Mouse (Mus musculus): ENCODE measurements around the gene Atg4a-ps.

The Atg4a-ps gene

DNA sequence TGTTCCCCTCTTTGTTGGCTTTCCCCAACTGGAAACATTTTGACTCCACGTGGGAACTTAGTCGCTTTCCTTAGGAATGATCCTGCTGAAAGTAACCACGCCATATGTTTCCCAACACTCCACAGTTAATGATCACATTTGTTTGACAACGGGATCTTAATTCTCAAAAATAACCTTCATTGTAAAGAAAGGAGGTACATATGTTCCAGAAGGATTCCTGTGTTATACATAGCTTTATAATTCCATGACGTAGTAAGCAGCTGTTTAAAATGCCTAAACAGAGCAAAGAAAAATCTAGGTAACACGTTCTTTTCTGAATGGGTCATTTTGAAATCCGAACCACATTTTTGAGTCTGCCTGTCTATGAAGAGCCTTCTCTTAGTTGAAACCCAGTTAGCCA, 12.7 kb downstream of the Atg4a-ps start:
- in situ Hi-C loops (cut with MboI, MseI) = no loop called here

DNA sequence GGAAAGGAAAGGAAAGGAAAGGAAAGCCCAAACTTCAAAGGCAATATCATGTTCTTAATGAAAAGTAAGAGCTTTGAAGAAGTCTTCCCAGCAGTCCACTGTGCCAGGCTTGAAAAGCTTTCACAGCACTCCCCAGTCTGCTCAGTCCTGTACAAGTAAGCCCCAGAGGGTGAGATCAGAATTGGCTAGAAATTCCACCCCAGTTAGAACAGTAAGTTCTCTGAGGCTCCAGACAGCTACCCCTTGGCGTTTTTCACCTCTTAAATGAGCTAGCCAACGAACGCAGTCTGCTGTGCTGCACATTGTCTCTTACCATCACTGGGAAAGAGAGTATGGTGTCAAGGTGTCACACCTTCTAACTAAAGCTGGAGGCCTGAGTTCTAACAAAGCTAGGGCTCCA, 18.2 kb downstream of the Atg4a-ps start:
- in situ Hi-C loops (cut with MboI, MseI) = loop anchor here in 1 of 2 experiments (5.0 to 10.0 kb wide), 2 partner anchors 110 to 387 kb away; partner anchors contain the start of genes Gm10964 and Olfml3

GRCm38 (mm10) chr3:103626481-103626880, 19.4 kb downstream of the Atg4a-ps start:
- in situ Hi-C loops (cut with MboI, MseI) = loop anchor here in 1 of 2 experiments (5.0 to 10.0 kb wide), 2 partner anchors 111 to 388 kb away; partner anchors contain the start of genes Gm10964 and Olfml3

GRCm38 (mm10) chr3:103625169-103625568, 20.7 kb downstream of the Atg4a-ps start:
- in situ Hi-C loops (cut with MboI, MseI) = loop anchor here in 1 of 2 experiments (5.0 to 10.0 kb wide), 2 partner anchors 112 to 390 kb away; partner anchors contain the start of genes Gm10964 and Olfml3

DNA sequence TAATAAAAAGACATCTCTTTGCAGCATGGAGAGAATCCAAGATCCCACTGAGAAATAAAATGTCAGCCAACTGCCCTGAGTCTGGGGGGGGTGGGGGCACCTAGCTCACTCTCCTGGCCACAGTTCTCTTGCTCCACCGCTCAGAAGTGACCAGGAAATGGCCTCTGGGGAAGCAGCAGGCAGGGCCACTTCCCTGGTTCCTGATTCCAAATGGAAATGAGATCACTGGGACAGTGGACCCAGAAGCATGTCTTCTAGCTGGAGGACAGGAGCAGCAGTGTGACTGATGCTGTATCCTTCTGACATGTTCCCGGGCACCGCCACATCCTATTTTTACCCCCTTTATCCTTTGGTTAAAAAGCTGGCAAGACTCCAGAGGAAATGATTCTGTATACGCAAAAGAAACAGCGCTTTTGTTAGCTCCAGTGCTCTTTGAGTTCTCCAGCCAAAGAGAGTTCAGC, 21.2 kb downstream of the Atg4a-ps start:
- in situ Hi-C loops (cut with MboI, MseI) = loop anchor here in 1 of 2 experiments (5.0 to 10.0 kb wide), 2 partner anchors 113 to 390 kb away; partner anchors contain the start of genes Gm10964 and Olfml3

DNA sequence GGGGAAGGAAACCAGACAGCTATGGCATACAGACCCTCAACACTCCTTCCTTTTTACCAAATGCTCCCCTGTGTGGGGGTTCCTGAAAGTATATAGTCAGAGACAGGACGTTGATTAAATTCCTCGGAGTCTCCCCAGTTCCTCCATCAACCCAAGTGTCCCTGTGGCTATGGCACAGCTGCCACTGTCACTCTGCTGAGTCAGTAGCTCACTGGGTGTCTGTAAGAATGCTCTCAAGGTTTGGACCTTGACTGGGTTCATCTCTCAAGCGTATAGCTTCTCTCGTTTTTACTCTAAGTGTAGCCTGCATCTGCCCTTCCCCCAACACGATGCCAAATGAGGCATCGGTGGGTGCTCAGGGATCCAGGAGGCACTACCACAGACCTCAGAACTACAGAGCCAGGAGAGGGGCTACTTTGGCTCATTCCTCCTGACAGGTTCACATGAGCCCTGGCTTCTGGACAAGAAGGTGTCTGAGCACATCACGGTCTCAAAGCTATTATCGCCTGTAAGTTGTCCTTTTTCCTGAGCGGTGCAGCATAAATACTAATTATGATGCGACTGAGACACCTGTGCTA, 21.9 kb downstream of the Atg4a-ps start:
- in situ Hi-C loops (cut with MboI, MseI) = loop anchor here in 1 of 2 experiments (10.0 kb wide), 1 partner anchor 391 kb away; no protein-coding TSS in a partner anchor

GRCm38 (mm10) chr3:103620101-103620500, 25.8 kb downstream of the Atg4a-ps start:
- in situ Hi-C loops (cut with MboI, MseI) = loop anchor here in 1 of 2 experiments (10.0 kb wide), 1 partner anchor 395 kb away; no protein-coding TSS in a partner anchor

- in situ Hi-C loops (cut with MboI, MseI) = loop anchor here in 1 of 2 experiments (5.0 kb wide), 1 partner anchor 45 kb away; no protein-coding TSS in a partner anchor
These were observed 28.9 kb downstream of the Atg4a-ps start for GRCm38 (mm10) chr3:103616981-103617380.

DNA sequence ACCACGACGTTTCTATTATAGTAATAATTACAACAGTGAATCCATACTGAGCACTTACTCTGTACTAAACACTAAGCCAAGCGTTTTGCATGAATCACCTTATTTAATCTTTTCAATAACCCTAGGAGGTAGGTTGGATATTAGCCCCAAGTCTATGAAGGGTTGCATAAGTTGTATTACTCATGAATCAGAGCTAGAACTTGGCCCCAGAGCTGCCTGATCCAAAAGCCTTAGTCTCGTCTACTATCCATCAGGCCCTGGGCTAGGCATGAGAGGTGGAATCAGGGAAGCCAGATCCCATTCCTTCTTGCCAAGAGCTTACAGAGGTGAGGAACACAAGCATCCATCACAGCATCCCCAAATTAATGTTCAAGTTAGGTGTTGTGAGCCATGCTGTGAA, 30.2 kb downstream of the Atg4a-ps start:
- in situ Hi-C loops (cut with MboI, MseI) = loop anchor here in 1 of 2 experiments (5.0 kb wide), 1 partner anchor 47 kb away; no protein-coding TSS in a partner anchor

DNA sequence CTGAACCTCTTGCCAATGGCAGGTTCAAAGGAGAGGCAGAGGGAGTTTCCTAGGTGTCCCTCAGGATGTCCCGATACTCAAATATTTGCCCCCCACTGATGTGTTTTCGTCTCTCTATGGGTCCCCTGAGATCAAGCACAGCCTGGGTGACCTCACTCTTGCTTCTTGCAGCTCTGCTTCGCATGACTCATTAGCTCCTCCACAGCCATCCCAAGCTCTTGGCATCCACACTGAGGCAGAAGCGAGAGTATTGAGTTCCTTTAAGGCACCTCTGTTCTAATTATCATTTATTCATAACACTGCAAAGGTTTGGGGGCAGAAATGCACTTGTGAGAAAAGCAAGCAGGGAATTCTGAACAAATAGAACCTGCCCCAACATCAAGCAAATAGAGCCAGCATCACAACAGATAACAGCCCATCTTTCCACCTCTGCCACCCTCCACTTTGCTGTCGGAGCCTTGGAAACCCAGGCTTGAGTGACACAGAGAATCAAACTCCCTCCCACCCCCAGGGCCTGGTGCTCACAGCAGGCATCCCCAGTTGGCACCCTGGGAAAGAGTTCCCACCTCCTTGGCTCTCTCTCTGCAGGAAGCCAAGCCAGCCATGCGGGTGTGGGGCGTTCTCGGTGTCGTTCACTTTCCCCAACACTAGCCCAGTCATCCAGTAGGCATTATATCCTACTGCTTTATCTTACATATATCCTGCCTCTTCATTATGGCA, 33.1 kb downstream of the Atg4a-ps start:
- in situ Hi-C loops (cut with MboI, MseI) = no loop called here

DNA sequence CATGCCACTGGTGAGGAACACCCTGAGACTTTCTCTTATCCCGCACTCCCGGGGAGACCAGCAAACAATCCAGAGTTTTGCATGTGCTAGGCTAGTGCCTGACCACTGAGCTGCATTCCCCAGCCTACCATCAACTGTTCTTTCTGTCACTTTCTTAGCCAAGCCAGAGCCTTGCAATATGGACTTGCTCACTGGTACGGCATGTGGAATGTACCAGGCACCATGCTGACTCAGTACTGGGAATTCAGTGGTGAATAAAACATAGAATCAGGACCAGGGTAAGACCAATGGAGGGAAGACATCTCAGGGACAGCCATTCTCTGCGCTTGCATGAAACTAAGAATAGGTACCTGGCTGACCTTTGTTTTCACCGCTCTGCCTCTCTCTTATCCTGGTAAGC, 35.6 kb downstream of the Atg4a-ps start:
- in situ Hi-C loops (cut with MboI, MseI) = no loop called here

- in situ Hi-C loops (cut with MboI, MseI) = no loop called here
These were observed 38.9 kb downstream of the Atg4a-ps start for GRCm38 (mm10) chr3:103606660-103607595.

GRCm38 (mm10) chr3:103606045-103606597, 39.7 kb downstream of the Atg4a-ps start:
- in situ Hi-C loops (cut with MboI, MseI) = no loop called here

- in situ Hi-C loops (cut with MboI, MseI) = no loop called here
These were observed 44.3 kb downstream of the Atg4a-ps start for GRCm38 (mm10) chr3:103601561-103601960.

DNA sequence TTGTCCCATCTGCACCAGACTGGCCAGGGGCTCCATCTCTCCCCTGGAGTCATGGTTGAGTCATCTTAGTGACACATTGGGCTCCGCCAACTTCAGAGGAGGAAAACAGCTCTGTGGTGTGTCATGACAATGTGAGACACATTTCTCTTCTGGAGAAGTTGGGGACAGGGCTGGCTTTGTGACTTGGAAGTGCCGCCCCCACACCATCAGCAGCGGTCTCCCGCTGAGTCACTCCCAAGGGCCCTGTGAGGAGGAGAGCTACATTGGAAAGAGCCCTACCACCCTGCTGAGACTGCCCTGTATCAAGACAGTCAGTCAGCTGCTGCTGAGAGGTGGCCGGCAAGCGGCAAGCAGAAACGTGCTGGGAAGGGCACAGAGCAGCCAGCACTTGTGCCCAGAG, 44.9 kb downstream of the Atg4a-ps start:
- in situ Hi-C loops (cut with MboI, MseI) = no loop called here

- in situ Hi-C loops (cut with MboI, MseI) = no loop called here
These were observed 48.3 kb downstream of the Atg4a-ps start for GRCm38 (mm10) chr3:103597586-103597985.

- in situ Hi-C loops (cut with MboI, MseI) = no loop called here
These were observed 50.5 kb downstream of the Atg4a-ps start for GRCm38 (mm10) chr3:103595271-103595810.
